Mouse (Mus musculus): ENCODE data around the gene Obsl1. TPM values are rescaled to one million over a fixed set of nuclear protein-coding genes. Genes with fewer than 3 reads are reported as not detected.

Obsl1 gene
- total and polyA plus RNA-seq, 3 experiments: 0.47 to 0.84 TPM; not detected in 1

DNA sequence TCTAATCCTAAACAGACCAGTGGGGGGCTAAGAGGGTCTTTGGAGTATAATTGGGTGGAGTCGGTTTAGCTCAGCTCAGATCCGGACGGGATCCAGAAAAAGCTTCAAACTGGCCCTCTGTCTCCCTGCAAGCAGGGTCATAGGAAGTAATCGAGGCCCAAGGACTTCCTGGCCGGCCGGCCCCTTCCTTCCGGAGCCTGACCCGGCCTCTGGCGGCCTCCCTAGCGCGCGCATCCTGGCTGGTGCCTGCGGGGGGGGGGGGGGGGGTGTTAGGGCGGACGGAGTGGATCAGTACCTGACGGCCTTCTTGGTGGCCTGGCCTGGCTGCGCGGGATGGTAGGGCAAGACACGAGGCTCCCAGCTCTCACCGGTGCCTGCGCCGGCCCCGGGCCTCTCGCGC lies 27.8 kb downstream of the Obsl1 start:
- peak; percentile 37 for DNase-seq (ENCODE audit: extremely low read depth)
- dilution Hi-C loops (cut with MboI; ENCODE audit: extremely low pct_ligation_motif_present, extremely low pct_unique_long_range_greater_than_20kb, low sequenced_read_pairs): no loop called here

DNA sequence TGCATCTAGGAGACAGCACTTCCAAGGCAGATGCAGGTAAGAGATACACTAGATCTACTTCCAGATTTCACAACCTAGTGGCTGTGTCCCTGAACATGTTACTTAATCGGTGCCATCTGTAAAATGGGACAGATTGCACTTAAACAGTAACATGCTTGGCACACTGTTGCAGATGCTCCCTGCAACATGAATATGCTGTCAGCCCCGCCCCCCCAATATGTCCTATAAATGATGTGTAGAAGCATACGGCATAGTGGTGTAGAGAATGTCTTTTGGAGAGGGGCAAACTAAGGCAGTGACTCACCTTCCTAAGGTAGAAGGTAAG lies 28.3 kb downstream of the Obsl1 start:
- Histone ChIP-seq H3K27me3 (replicated peaks) (peaks cover 5% of the 10 kb centered on the region), H3K4me1 (ENCODE audit: control insufficient read depth in 1 of 2, insufficient read depth in 2 of 2) (peaks cover 7 to 24% of the 10 kb centered on the region in 2 experiments), H3K4me3 (replicated peaks in 1 of 3; ENCODE audit: low read depth in 2 of 3, low read length in 2 of 3, poor library complexity in 1 of 3) (peak overlapping the region; percentile 67 to 81 (median 78)), H3K9ac (ENCODE audit: insufficient read depth, low read depth) (peak overlapping the region; percentile 70; the same call in 1 of the 2 replicates), H3K4me2 (ENCODE audit: insufficient read depth, low read depth, poor library complexity, severe bottlenecking) (peak overlapping the region; percentile 94), H3K79me2 (replicated peaks; ENCODE audit: control insufficient read depth, extremely low read depth, insufficient read depth, poor library complexity, severe bottlenecking) (peaks cover 5% of the 10 kb centered on the region; the same call in 1 of the 2 replicates), H3K9me3 (replicated peaks; ENCODE audit: low read length) (no peaks in the 10 kb centered on the region), H3K36me3 (replicated peaks in 1 of 2; ENCODE audit: control insufficient read depth in 1 of 2, insufficient read depth in 1 of 2, low read length in 1 of 2) (peaks cover 27 to 43% of the 10 kb centered on the region in 2 experiments), H3K27ac (ENCODE audit: insufficient read depth, low read depth) (no peak overlapping the region)
- peak; percentile 30 for DNase-seq (ENCODE audit: extremely low read depth)
- in situ Hi-C loops (cut with MboI; ENCODE audit: low pct_ligation_motif_present, low pct_unique_long_range_greater_than_20kb, low sequenced_read_pairs): no loop called here
- dilution Hi-C loops (cut with MboI; ENCODE audit: extremely low pct_ligation_motif_present, extremely low pct_unique_long_range_greater_than_20kb, low sequenced_read_pairs): no loop called here
- no peak for TF ChIP-seq ZMIZ1 (IDR thresholded peaks at IDR 0.05; ENCODE audit: low read depth, low read length)
- TF ChIP-seq BHLHE40 (IDR thresholded peaks at IDR 0.05; ENCODE audit: low read depth, low read length): no peak
- TF ChIP-seq ETS1 (conservative IDR thresholded peaks at IDR 0.05; ENCODE audit: low read depth, low read length): no peak
- no peak for TF ChIP-seq RCOR1 (conservative IDR thresholded peaks at IDR 0.05; ENCODE audit: low read depth, low read length)
- TF ChIP-seq CTCF (conservative IDR thresholded peaks at IDR 0.05 in 1 of 2, IDR thresholded peaks at IDR 0.05 in 1 of 2; ENCODE audit: low read depth in 2 of 2, low read length in 2 of 2): no peak
- no peak for TF ChIP-seq MEF2A (IDR thresholded peaks at IDR 0.05; ENCODE audit: borderline replicate concordance, low read depth, low read length)
- no peak for TF ChIP-seq EP300 (IDR thresholded peaks at IDR 0.05; ENCODE audit: low read length)
- no peak for TF ChIP-seq POLR2AphosphoS2 (IDR thresholded peaks at IDR 0.05; ENCODE audit: low read depth, low read length)
- TF ChIP-seq TCF12 (IDR thresholded peaks at IDR 0.05; ENCODE audit: low read depth, low read length): no peak
- TF ChIP-seq CHD1 (IDR thresholded peaks at IDR 0.05; ENCODE audit: low read depth, low read length): no peak
- TF ChIP-seq JUN (IDR thresholded peaks at IDR 0.05; ENCODE audit: insufficient read depth, low read depth, low read length): no peak
- no peak for TF ChIP-seq MAFK (IDR thresholded peaks at IDR 0.05; ENCODE audit: insufficient replicate concordance, low read length)
- no peak for TF ChIP-seq ZC3H11A (IDR thresholded peaks at IDR 0.05; ENCODE audit: low read depth, low read length)
- TF ChIP-seq MAZ (IDR thresholded peaks at IDR 0.05; ENCODE audit: low read depth, low read length): no peak
- TF ChIP-seq RAD21 (IDR thresholded peaks at IDR 0.05; ENCODE audit: low read depth, low read length): no peak
- TF ChIP-seq JUND (conservative IDR thresholded peaks at IDR 0.05; ENCODE audit: low read depth, low read length): no peak
- TF ChIP-seq POLR2A (IDR thresholded peaks at IDR 0.05; ENCODE audit: low read depth, low read length): no peak
- no peak for TF ChIP-seq NRF1 (IDR thresholded peaks at IDR 0.05; ENCODE audit: low read depth, low read length)
- TF ChIP-seq UBTF (IDR thresholded peaks at IDR 0.05; ENCODE audit: low read depth, low read length): no peak
- no peak for TF ChIP-seq IRF4 (IDR thresholded peaks at IDR 0.05; ENCODE audit: low read depth, low read length)

More for the DNA sequence above, 27.8 kb downstream of the Obsl1 start:
- no peaks in the 10 kb centered on the region for H3K9me3 ChIP-seq (replicated peaks; ENCODE audit: low read length)
- H3K4me3 ChIP-seq (replicated peaks in 1 of 3; ENCODE audit: low read depth in 2 of 3, low read length in 2 of 3, poor library complexity in 1 of 3): peak overlapping the region; percentile 67 to 81 (median 78)
- H3K36me3 ChIP-seq (replicated peaks in 1 of 2; ENCODE audit: control insufficient read depth in 1 of 2, insufficient read depth in 1 of 2, low read length in 1 of 2): peaks cover 27 to 37% of the 10 kb centered on the region in 2 experiments
- peaks cover 7 to 24% of the 10 kb centered on the region in 2 experiments for H3K4me1 ChIP-seq (ENCODE audit: control insufficient read depth in 1 of 2, insufficient read depth in 2 of 2)
- TF ChIP-seq TBP (conservative IDR thresholded peaks at IDR 0.05; ENCODE audit: low read depth, low read length): no peak
- TF ChIP-seq USF1 (IDR thresholded peaks at IDR 0.05; ENCODE audit: low read depth, low read length): no peak
- no peak for TF ChIP-seq CTCF (conservative IDR thresholded peaks at IDR 0.05 in 1 of 2, IDR thresholded peaks at IDR 0.05 in 1 of 2; ENCODE audit: low read depth in 2 of 2, low read length in 2 of 2)
- no peak for TF ChIP-seq E2F4 (IDR thresholded peaks at IDR 0.05; ENCODE audit: insufficient replicate concordance, low read depth, low read length)
- no peak for TF ChIP-seq JUND (conservative IDR thresholded peaks at IDR 0.05; ENCODE audit: low read depth, low read length)
- TF ChIP-seq NRF1 (IDR thresholded peaks at IDR 0.05; ENCODE audit: low read depth, low read length): peak; percentile 49; the same call in 1 of the 2 replicates
- TF ChIP-seq ETS1 (conservative IDR thresholded peaks at IDR 0.05; ENCODE audit: low read depth, low read length): no peak
- TF ChIP-seq ELF1 (IDR thresholded peaks at IDR 0.05; ENCODE audit: low read depth, low read length): peak; percentile 73
- no peak for TF ChIP-seq KAT2A (IDR thresholded peaks at IDR 0.05; ENCODE audit: insufficient replicate concordance, low read length)
- TF ChIP-seq CHD1 (IDR thresholded peaks at IDR 0.05; ENCODE audit: low read depth, low read length): no peak
- no peak for TF ChIP-seq MEF2A (IDR thresholded peaks at IDR 0.05; ENCODE audit: borderline replicate concordance, low read depth, low read length)
- no peak for TF ChIP-seq TCF12 (IDR thresholded peaks at IDR 0.05; ENCODE audit: low read depth, low read length)
- peak; percentile 56 for TF ChIP-seq HCFC1 (IDR thresholded peaks at IDR 0.05; ENCODE audit: low read depth, low read length)
- 0 out of 2 replicates have a peak, but pooled peaks have one; percentile 41 for TF ChIP-seq IRF4 (IDR thresholded peaks at IDR 0.05; ENCODE audit: low read depth, low read length)
- no peak for TF ChIP-seq MYC (IDR thresholded peaks at IDR 0.05; ENCODE audit: low read depth, low read length)
- no peak for TF ChIP-seq MAZ (IDR thresholded peaks at IDR 0.05; ENCODE audit: low read depth, low read length)
- no peak for TF ChIP-seq POLR2A (IDR thresholded peaks at IDR 0.05; ENCODE audit: low read depth, low read length)
- no peak for TF ChIP-seq USF2 (conservative IDR thresholded peaks at IDR 0.05; ENCODE audit: low read depth, low read length)
- no peak for TF ChIP-seq ZKSCAN1 (IDR thresholded peaks at IDR 0.05; ENCODE audit: borderline replicate concordance, low read depth, low read length)
- TF ChIP-seq ZC3H11A (IDR thresholded peaks at IDR 0.05; ENCODE audit: low read depth, low read length): no peak
- TF ChIP-seq SIN3A (IDR thresholded peaks at IDR 0.05; ENCODE audit: low read length): peak; percentile 7
- in situ Hi-C loops (cut with MboI; ENCODE audit: low pct_ligation_motif_present, low pct_unique_long_range_greater_than_20kb, low sequenced_read_pairs): no loop called here
- peak overlapping the region; percentile 52 for H3K27ac ChIP-seq (ENCODE audit: insufficient read depth, low read depth)
- peak overlapping the region; percentile 94; the same call in 1 of the 2 replicates for H3K4me2 ChIP-seq (ENCODE audit: insufficient read depth, low read depth, poor library complexity, severe bottlenecking)
- peaks cover 5% of the 10 kb centered on the region for H3K27me3 ChIP-seq (replicated peaks)
- H3K9ac ChIP-seq (ENCODE audit: insufficient read depth, low read depth): peak overlapping the region; percentile 70
- H3K79me2 ChIP-seq (replicated peaks; ENCODE audit: control insufficient read depth, extremely low read depth, insufficient read depth, poor library complexity, severe bottlenecking): peaks cover 5% of the 10 kb centered on the region; the same call in 1 of the 2 replicates
